Mouse (Mus musculus) stomach, postnatal 0 days (tissue): Measurements from ENCODE around the gene Mrpl58.

Experiments used
- CTCF ChIP-seq: IDR thresholded peaks from 2 replicates; pipeline ENCODE4 v1.5.1; 2016; ENCODE audit warnings: antibody characterized with exemption, low read depth, mild to moderate bottlenecking, moderate library complexity
- EP300 ChIP-seq: optimal IDR thresholded peaks from 2 replicates; pipeline ENCODE3; 2016; ENCODE audit warnings: antibody characterized with exemption

DNA sequence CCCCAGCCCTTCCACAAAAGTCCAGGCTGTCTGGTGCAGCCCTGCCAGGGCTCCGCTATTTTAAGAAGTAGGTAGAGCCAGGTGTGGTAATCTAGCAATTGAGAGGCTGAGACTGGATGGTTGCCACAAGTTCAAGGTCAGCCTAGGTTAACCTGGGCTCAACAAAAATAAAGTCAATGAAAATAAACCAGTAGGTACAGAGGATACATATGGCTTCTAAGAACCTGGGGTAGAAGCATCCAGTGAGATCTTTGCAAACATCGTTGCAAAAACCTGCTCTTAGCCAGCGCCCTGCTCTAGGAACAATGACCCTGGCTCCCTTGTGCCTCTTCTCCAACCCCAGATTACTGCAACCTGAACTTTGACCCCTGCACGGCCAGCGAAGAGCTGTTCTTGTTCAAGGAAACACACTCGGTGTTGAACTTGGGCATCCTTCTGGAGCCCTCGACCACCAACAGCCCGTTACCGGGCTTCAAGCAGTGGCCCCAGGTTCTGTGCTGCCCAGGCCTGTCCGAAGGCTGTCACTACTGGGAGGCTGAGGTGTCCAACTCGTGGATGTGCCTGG lies 43.9 kb downstream of the Mrpl58 start:
- TF ChIP-seq CTCF (no peak), EP300 (no peak)
